Mouse (Mus musculus): ENCODE data around the gene Cyp4f17.
"Not testable (repeated sequence)": the region's sequence is repeated elsewhere in the genome, so short reads cannot be mapped to it uniquely, and the experiment has no call there.

Cyp4f17 gene

DNA sequence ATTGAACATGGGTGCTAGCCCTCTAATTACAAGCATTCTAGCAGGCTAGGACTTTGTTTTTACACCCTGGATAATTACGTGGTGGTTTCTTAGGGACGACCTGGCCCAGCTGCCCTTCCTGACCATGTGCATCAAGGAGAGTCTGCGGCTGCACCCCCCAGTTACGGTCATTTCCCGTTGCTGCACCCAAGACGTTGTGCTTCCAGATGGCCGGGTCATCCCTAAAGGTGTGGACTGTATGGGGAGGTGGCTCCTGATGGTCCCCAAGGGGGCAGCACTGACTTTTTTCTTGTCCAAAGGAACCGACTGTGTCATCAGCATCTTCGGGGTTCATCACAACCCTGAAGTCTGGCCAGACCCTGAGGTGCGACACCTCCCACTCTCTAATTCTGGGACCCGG lies 21.9 kb downstream of the Cyp4f17 start:
- DNase-seq (ENCODE audit: low spot score), result no peak

DNA sequence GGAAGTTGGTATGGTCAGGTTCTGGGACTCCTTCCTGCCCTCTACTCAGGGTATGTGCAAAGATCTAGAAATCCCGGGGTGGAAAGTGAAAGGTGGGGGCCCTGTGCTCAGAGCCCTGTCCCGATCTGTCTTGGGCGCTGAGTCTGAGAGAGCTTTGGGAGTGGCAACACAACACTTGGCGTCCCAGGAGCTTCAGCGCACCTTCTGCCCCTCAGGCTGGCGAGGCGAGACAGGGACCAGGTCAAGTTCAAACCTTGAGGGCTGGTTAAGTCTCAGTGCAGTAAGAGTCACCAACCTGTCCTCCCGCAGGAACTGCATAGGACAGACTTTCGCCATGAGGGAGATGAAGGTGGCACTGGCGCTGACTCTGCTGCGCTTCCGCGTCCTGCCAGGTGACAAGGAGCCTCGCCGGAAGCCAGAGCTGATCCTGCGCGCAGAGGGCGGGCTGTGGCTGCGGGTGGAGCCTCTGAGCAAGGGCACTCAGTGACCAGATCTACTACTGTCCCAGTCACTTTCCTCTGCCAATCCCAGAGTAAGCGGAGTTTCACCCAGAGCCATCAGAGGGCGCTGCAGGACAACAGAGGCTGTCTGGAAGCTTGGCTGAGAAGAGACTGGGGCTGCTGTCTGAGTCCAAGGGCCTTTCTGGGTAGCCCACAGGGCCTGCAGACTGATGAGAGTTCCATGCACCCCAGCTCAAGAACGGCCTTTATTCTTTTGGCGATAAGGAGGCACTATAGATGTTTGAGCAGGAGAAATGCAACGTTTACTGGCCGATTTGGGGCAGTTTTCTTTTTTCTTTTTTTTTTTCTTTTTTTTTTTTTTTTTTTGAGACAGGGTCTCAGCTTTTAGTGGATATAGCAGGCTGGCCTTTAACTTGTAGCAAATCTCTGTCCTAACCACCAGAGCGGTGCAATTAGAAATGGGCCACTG lies 22.8 kb downstream of the Cyp4f17 start:
- DNase-seq (ENCODE audit: low spot score), result peak; percentile 71

DNA sequence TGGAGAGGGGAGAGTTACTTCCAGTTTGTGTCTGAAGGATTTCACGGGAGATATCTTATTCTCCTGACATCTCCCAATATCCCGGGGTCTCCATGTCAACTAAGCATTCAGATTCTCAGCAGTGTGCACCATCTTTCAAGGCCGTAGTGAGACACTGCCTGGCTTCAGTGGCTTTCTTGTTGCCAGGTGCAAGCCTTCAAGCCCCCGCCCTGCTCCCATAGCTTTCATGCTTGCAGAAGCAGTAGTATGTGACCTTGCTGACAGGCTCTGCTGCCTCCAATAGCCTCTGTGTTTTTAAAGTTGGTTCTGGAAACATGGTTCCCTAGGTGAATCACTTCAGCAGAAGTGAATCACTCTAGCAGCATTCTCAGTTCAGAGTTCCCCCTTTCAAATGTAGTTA lies 26.5 kb downstream of the Cyp4f17 start:
- not testable (repeated sequence) for DNase-seq (ENCODE audit: low spot score)

DNA sequence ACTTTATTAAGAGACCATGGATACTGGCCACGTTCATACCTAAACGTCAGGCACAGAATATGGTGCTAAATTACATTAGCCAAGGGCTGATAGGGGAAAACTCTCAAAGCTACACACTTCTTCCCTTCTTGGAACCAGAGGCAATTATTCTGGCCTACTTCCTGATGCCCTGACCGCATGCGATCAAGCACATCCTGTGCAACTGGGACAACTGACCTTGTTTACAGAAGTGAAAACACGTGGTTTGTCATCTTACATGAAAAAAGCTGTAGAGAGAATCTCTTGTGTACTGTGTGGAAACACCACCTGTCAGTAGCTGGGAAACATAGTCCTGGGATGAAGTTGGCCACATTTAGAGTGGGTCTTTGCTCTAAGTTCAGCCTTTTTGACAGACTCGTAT lies 28.2 kb downstream of the Cyp4f17 start:
- DNase-seq (ENCODE audit: low spot score), result no peak

DNA sequence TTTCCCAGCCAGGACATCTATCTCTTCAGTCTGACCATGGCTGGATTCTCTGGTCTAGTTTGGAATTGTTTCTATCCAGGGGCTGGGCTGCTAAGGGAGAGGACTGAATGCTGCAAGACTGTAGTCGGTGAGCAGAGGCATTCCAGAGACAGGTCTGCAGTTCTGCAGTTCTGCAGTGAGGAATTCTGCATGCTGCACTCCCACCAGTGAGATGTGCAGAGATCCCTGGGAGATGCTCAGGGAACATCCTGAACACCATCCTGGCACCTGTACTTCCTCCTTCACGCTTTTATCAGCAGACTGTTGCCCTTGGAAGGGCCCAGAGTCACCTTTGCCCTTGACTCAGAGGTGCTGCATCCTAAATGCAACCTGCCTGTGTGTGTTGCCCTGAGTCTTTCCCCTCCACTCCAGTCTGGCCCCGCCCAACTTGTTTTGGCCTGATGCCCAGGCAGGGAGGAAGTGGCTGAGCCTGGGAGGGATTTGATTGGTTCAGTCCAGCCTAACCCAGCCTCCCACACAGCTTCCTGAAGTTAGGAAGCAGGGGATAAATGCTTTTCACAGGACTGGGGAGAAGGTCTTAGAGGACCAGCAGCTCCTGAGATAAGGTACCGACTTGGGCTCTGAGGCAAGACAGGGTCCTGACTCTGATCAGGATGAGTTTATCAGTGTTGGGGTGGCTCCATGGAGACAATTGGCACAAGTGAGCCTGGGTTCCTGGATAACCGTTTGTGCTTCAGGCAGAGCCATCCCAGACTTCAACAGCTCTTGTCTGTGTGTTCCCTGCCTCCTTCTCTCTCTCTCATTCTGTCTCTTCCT lies 30.4 kb downstream of the Cyp4f17 start, which contains the start of gene Cyp4f16:
Cyp4f16 (plus strand) TSS at position 508 of the 816 bp plus-strand sequence.
- peak; percentile 40 for DNase-seq (ENCODE audit: low spot score)

DNA sequence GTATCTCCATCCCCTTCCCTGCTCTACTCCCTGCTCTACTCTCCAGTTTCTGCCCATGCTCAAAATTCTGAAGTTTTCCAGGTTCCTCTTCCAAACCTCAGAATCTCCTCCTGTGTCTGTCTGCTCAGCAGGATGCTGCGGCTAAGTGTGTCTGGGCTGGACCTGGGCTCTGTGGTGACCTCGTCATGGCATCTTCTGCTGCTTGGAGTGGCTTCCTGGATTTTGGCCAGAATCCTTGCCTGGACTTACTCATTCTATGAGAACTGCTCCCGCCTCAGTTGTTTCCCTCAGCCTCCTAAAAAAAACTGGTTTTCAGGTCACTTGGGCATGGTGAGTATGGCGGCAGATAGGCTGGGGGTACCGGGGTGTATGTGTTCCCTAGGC lies 31.0 kb downstream of the Cyp4f17 start:
- no peak for DNase-seq (ENCODE audit: low spot score)

DNA sequence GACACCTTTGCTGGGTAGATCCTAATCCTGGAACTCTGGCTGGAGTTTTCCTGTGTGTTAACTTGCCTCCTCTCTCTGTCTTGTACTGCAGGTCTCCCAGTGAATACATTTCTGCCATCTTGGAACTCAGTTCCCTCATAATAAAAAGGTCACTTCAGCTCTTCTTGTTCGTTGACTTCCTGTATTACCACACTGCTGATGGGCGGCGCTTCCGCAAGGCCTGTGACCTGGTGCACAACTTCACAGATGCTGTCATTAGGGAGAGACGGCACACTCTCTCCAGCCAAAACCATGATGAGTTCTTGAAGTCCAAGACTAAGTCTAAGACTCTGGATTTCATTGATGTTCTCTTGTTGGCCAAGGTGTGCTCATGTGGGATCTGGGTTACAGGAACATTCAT lies 38.9 kb downstream of the Cyp4f17 start:
- DNase-seq (ENCODE audit: low spot score), result not testable (repeated sequence)

DNA sequence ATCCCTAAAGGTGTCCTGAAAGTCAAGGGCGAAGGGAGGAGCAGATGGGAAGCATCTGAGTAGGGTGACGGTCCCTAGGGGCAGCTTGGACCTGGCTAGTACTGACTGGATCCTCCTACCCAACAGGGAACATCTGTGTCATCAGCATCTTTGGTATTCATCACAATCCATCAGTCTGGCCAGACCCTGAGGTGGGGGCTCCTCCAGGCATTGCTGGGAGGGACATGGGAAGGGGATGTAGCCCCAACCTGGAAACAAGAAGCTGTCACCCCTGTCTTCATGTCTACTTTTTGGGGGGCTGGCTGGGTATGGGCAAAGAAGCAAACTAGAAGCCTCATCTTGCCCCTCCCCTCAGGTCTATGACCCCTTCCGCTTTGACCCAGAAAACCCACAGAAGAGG lies 44.5 kb downstream of the Cyp4f17 start:
- DNase-seq (ENCODE audit: low spot score), result not testable (repeated sequence)

DNA sequence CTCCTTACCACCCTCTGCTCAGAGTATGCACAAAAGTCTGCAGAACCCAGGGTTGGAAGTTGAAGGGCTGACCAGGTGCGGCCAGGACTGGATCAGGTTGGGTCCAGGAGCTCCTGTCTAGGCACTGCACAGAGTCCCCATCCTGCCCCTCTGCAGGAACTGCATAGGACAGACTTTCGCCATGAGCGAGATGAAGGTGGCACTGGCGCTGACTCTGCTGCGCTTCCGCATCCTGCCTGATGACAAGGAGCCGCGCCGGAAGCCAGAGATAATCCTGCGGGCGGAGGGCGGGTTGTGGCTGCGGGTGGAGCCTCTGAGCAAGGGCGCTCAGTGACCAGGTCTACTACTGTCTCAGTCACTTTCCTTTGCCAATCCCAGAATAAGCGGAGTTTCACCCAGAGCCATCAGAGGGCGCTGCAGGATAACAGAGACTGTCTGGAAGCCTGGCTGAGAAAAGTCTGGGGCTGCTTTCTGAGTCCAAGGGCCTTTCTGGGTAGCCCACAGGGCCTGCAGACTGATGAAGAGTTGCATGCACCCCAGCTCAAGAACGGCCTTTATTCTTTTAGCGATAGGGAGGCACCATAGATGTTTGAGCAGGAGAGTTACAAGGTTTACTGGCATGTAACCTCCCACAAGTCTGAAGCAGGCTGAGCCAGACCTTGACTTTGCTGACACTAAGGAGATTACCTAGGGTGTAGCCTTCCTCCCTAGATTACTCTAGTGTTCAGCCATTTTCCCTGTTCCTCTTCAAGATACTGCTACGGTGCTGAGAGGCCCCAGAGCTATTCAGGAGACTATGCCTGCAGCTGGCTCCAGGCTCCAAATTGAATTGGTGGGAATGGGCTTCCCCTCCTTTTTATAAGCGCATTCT lies 45.3 kb downstream of the Cyp4f17 start:
- peak; percentile 28 for DNase-seq (ENCODE audit: low spot score)

DNA sequence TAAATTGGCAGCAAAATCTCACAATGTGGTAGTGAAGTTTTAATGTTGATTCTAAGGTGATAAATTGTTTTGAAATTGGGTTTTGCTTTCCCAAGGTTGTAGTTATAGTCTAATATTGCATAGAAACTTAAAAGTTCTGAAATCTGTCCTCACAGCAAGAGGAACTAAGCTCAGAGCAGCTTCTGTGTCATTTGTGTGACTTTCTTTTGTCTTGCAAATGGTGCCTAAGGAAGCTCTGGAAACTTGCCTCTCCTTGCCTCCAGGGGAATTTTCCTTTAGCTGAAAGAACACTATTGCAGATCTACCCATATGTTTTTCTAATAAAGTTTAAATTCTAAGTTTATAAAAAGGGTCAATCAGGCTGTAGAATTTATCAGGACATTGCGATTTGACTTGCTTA lies 47.2 kb downstream of the Cyp4f17 start:
- DNase-seq (ENCODE audit: low spot score), result not testable (repeated sequence)

DNA sequence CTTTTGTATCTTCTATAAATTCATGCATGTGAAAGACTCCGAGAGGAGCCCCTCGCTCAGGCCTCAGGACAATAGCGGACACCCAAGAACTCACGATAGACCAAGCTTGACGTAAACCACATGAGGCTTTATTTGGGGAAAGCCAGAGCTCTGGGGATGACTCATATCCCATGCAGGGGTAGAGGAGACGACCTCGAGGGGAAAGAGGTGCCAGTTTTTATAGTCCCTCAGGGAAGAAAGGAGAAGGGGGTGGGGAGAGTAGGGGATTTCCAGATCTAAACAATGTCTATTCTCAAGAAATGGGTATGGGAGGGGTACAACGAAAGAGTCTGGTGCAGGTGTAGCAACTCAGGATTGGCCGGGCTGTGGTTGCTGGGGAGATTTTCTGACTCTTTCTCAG lies 48.5 kb downstream of the Cyp4f17 start:
- not testable (repeated sequence) for DNase-seq (ENCODE audit: low spot score)

DNA sequence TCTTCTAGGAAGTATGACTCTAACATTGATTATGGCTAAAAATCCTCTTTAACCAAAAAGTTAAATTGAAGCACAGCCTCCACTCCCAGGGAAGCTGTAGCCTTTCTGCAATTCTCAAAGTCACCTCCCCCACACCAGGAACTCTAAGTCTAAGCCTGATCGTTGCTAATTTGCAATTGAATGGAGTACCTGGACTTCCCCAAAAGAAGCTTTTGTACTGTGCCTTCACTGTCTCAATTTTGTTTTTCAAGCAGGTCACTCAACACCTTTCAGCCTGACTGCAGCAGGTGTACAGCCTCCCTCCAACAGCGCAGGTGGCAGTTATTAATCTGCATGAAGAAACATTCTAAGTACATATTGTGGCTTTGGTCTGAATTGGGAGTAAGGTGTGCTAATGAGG lies 57.5 kb downstream of the Cyp4f17 start:
- not testable (repeated sequence) for DNase-seq (ENCODE audit: low spot score)

DNA sequence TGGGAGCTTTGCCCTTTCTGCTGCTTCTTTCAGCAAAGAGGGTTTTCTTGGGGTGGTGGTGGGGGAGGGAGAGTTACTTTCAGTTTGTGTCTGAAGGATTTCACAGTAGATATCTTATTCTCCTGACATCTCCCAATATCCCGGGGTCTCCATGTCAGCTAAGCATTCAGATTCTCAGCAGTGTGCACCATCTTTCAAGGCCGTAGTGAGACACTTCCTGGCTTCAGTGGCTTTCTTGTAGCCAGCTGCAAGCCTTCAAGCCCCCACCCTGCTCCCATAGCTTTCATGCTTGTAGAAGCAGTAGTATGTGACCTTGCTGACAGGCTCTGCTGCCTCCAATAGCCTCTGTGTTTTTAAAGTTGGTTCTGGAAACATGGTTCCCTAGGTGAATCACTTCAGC lies 67.4 kb downstream of the Cyp4f17 start:
- not testable (repeated sequence) for DNase-seq (ENCODE audit: low spot score)

DNA sequence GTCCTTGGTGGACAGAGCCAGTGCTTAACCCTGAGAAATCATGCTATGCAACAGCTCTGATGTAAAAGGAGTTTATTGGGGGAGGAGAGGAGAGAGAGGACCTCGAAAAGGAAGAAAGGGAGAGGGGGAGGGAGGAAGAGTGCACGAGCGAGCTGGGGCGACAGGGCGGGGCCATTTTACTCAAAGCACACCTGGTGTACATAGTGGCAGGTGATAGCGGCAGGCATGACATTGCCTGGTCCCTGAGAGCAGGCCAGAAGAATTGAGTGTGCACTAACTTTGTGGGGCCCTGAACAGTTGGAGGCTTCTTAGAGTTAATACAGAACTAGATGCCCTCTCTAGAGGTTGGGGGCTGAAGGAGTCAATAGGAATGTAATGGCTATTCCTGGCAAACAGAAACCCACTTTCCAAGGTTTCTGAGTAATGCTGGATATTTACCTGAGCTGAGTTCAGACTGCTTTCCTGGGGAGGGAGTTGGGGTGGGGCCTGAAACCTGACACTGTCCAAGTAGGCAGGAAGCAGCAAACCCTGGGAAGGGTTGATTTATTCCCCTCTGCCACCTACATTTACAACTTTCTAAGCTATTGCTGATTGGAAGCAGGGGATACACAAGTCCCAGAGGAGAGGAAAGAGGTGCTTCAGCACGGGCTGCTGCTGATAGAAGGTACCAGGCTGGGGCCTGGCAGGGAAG lies 71.8 kb downstream of the Cyp4f17 start:
- DNase-seq (ENCODE audit: low spot score), result no peak

Data from spleen, adult 12 weeks (tissue).